Comparison of ENCODE assay signal across 1 mouse cellular context in the genomic region with DNA sequence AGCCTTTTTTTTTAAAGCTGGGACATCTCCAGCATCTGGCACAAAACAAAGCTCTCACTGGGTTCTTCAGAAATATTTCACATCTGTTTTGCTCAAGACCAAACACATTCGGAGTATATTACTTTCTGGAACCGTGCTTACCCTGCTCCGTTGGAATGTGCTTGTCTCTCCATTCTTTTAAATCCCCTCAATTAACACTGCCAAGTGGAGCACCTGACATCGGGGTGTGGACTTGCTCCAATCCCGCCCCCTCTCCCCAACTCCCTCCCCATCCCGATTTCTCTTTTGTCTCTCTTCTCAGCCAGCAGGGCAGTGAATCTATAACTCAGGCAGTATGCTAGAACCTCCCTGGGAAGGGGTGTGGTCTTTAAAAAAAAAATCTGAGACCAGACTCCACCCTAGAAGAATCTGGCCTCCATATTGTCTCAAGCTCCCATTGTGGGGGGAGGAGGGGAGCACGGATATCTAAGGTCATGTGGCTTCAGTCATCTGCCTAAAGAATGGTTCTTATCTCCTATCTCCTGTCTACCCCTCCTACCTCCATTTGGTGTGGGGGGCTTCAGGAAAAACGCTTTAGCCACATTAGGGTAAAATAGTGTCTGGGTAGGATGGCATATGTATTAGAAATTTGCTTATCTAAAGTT.
A peak's percentile ranks its signal among the peaks of the same experiment; 100 is the strongest.
TF ChIP-seq lines count a peak whose summit lies in the region.

No protein-coding gene starts in this region.

TF ChIP-seq in MEL, 35 proteins besides CTCF, POLR2A, EP300 and RAD21 (continued from another document):
- TF ChIP-seq ELF1 (IDR thresholded peaks at IDR 0.05; ENCODE audit: low read depth, low read length) = no peak
- peak; percentile 85 for TF ChIP-seq USF1 (IDR thresholded peaks at IDR 0.05; ENCODE audit: low read depth, low read length)
- TF ChIP-seq ZKSCAN1 (IDR thresholded peaks at IDR 0.05; ENCODE audit: low read depth, low read length) = no peak
- no peak for TF ChIP-seq SIN3A (IDR thresholded peaks at IDR 0.05; ENCODE audit: low read length)
- no peak for TF ChIP-seq POLR2AphosphoS2 (IDR thresholded peaks at IDR 0.05; ENCODE audit: low read length)
- TF ChIP-seq USF2 (IDR thresholded peaks at IDR 0.05; ENCODE audit: borderline replicate concordance in 1 of 2, insufficient read depth in 1 of 2, low read depth in 1 of 2, low read length in 2 of 2) = no peak
- peak; percentile 72 for TF ChIP-seq ZNF384 (IDR thresholded peaks at IDR 0.05; ENCODE audit: low read depth, low read length)
- TF ChIP-seq POLR2AphosphoS5 (IDR thresholded peaks at IDR 0.05; ENCODE audit: borderline replicate concordance, low read depth, low read length) = no peak
- no peak for TF ChIP-seq ZC3H11A (IDR thresholded peaks at IDR 0.05; ENCODE audit: low read depth, low read length)
- TF ChIP-seq MEF2A (IDR thresholded peaks at IDR 0.05; ENCODE audit: extremely low read depth, insufficient replicate concordance, low read depth, low read length, poor library complexity, severe bottlenecking) = no peak
TF ChIP-seq in MEL: peak in this region for 4.
